Mouse (Mus musculus) lung, adult 2 months (tissue): ENCODE measurements around the gene AC170998.1.

ENCODE experiments used
- CTCF ChIP-seq: fragments of 200-500 bp; IDR thresholded peaks from 2 replicates; pipeline ENCODE4 v1.5.1; 2011; ENCODE audit warnings: mild to moderate bottlenecking, low read length, control low read depth; ENCODE audit not compliant: insufficient read depth
- POLR2A ChIP-seq: fragments of 200-500 bp; IDR thresholded peaks from 2 replicates; pipeline ENCODE4 v1.6.1; 2011; ENCODE audit warnings: low read depth, mild to moderate bottlenecking, control low read depth, low read length, borderline replicate concordance; ENCODE audit errors: extremely low read depth

GRCm38 (mm10) chr17:28743145-28743866 is 17.4 kb downstream of the AC170998.1 start:
- TF ChIP-seq POLR2A (no peak), CTCF (no peak)
